Mouse (Mus musculus) limb, embryonic 13.5 days (tissue): ENCODE results near the gene Zfp91. TPM values are rescaled to one million over a fixed set of nuclear protein-coding genes. Genes with fewer than 3 reads are reported as not detected.

Experiments used
- ATAC-seq: fragments of 200-750 bp; cut with Nextera tagmentation; 2 replicates; pipeline ENCODE4 v1.8.0; 2017; ENCODE audit warnings: low read depth, moderate number of reproducible peaks, moderate TSS enrichment; ENCODE audit not compliant: low FRiP score
- H3K27ac ChIP-seq: fragments of 300-500 bp; sonication (generic); 2 replicates; pipeline ENCODE4 v1.5.1; 2015; ENCODE audit warnings: inconsistent platforms, mild to moderate bottlenecking, moderate library complexity
- H3K27me3 ChIP-seq: fragments of 300-500 bp; sonication (generic); 2 replicates; pipeline ENCODE4 v1.6.1; 2015; ENCODE audit warnings: mild to moderate bottlenecking, inconsistent platforms
- H3K36me3 ChIP-seq: fragments of 300-500 bp; sonication (generic); 2 replicates; pipeline ENCODE4 v1.6.1; 2015; ENCODE audit warnings: inconsistent platforms, mild to moderate bottlenecking, moderate library complexity
- H3K4me1 ChIP-seq: fragments of 300-500 bp; sonication (generic); 2 replicates; pipeline ENCODE4 v1.6.1; 2015; ENCODE audit warnings: inconsistent platforms
- H3K4me2 ChIP-seq: fragments of 300-500 bp; sonication (generic); replicated peaks from 2 replicates; pipeline ENCODE4 v1.6.1; 2015; ENCODE audit warnings: inconsistent platforms, mild to moderate bottlenecking, moderate library complexity
- H3K4me3 ChIP-seq: fragments of 300-500 bp; sonication (generic); 2 replicates; pipeline ENCODE4 v1.5.1; 2015; ENCODE audit warnings: moderate library complexity, mild to moderate bottlenecking, inconsistent platforms
- H3K9ac ChIP-seq: fragments of 300-500 bp; sonication (generic); 2 replicates; pipeline ENCODE4 v1.6.1; 2015; ENCODE audit warnings: mild to moderate bottlenecking, inconsistent platforms
- H3K9me3 ChIP-seq: fragments of 300-500 bp; sonication (generic); 2 replicates; pipeline ENCODE4 v1.6.1; 2016; ENCODE audit warnings: inconsistent platforms
- WGBS: fragments of 180-500 bp; shearing (Covaris S2); methylation state at CpG from one replicate; pipeline ENCODE4 v1.1.7; 2015; 5-methylcytosine and 5-hydroxymethylcytosine counted together
- polyA plus RNA-seq: library from polyadenylated mRNA; unstranded; fragments of >200 nt; fragmentation: Nextera tagmentation; extraction: Ambion mirVana; gene quantifications from 2 replicates; pipeline ENCODE4 v1.2.1, GENCODE M21; 2015

Gene Zfp91
- polyA plus RNA-seq, 1 experiment from 2014 or later, result 13.5 TPM

- H3K27me3 ChIP-seq, result no peaks in the 10 kb centered on the region
- H3K4me3 ChIP-seq, result no peak overlapping the region
- ATAC-seq, result no peak
- H3K9ac ChIP-seq, result no peak overlapping the region
- H3K4me2 ChIP-seq, result no peak overlapping the region
- WGBS, result 47% methylated on average over 2 of the region's 2 CpGs
- no peaks in the 10 kb centered on the region for H3K36me3 ChIP-seq
- H3K4me1 ChIP-seq, result peaks cover 16% of the 10 kb centered on the region
- no peak overlapping the region for H3K27ac ChIP-seq
- no peaks in the 10 kb centered on the region for H3K9me3 ChIP-seq
These were observed 9.0 kb downstream of the Zfp91 start for GRCm38 (mm10) chr19:12786803-12787395.

DNA sequence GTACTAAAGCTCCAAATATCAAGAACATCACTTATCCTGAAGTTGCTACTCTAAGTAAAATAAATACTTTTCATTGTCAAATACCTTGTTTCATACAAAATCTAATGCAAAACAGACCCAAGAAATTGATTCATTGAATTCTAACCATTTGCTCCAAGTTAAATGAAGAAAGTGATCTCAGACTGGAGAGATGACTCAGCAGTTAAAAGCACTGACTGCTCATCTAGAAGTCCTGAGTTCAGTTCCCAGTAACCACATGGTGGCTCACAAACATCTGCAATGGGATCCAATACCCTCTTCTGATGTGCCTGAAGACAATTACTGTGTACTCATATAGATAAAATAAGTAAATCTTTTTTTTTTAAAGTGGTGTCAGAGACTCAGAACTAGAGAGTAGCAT, 15.5 kb downstream of the Zfp91 start:
- Histone ChIP-seq H3K27ac (no peak overlapping the region), H3K4me3 (no peak overlapping the region), H3K4me1 (no peaks in the 10 kb centered on the region), H3K27me3 (no peaks in the 10 kb centered on the region), H3K4me2 (no peak overlapping the region), H3K36me3 (peaks cover 15% of the 10 kb centered on the region), H3K9ac (no peak overlapping the region), H3K9me3 (no peaks in the 10 kb centered on the region)
- no peak for ATAC-seq

DNA sequence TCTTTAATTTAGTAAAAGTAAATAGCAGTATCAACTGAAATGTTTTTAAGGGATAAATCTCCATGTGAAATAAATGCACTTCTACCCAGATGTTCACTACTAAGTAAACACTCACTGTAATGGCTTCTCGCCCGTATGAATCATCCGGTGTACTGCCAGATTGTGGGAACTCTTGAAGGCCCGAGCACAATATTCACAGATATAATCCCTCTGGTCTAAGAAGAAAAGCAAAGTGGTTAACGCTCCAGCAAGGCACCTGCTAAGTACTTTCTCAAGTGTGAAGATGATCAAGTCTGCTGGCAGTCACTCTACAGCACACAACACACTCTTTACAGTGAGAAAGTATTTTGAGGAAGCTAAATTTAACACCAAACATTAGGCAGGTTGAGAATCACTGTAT, 25.0 kb downstream of the Zfp91 start:
- H3K4me2 ChIP-seq, result no peak overlapping the region
- no peak overlapping the region for H3K27ac ChIP-seq
- H3K36me3 ChIP-seq, result peaks cover 50% of the 10 kb centered on the region
- no peak overlapping the region for H3K9ac ChIP-seq
- 86% methylated on average over 5 of the region's 5 CpGs for WGBS
- ATAC-seq, result no peak
- no peaks in the 10 kb centered on the region for H3K4me1 ChIP-seq
- no peaks in the 10 kb centered on the region for H3K9me3 ChIP-seq
- H3K4me3 ChIP-seq, result no peak overlapping the region
- H3K27me3 ChIP-seq, result no peaks in the 10 kb centered on the region

GRCm38 (mm10) chr19:12765308-12765707, 30.6 kb downstream of the Zfp91 start, which contains the start of gene Cntf:
TSS of gene Cntf (minus strand) at chr19:12765632.
- Histone ChIP-seq H3K4me1 (no peaks in the 10 kb centered on the region), H3K27ac (no peak within 1 kb of the TSS), H3K9ac (no peak within 1 kb of the TSS), H3K36me3 (peaks cover 67% of the 10 kb centered on the region), H3K4me2 (no peak within 1 kb of the TSS), H3K27me3 (no peaks in the 10 kb centered on the region), H3K4me3 (no peak within 1 kb of the TSS), H3K9me3 (no peaks in the 10 kb centered on the region)
- 62% methylated on average over 7 of the region's 7 CpGs for WGBS
- no peak for ATAC-seq

DNA sequence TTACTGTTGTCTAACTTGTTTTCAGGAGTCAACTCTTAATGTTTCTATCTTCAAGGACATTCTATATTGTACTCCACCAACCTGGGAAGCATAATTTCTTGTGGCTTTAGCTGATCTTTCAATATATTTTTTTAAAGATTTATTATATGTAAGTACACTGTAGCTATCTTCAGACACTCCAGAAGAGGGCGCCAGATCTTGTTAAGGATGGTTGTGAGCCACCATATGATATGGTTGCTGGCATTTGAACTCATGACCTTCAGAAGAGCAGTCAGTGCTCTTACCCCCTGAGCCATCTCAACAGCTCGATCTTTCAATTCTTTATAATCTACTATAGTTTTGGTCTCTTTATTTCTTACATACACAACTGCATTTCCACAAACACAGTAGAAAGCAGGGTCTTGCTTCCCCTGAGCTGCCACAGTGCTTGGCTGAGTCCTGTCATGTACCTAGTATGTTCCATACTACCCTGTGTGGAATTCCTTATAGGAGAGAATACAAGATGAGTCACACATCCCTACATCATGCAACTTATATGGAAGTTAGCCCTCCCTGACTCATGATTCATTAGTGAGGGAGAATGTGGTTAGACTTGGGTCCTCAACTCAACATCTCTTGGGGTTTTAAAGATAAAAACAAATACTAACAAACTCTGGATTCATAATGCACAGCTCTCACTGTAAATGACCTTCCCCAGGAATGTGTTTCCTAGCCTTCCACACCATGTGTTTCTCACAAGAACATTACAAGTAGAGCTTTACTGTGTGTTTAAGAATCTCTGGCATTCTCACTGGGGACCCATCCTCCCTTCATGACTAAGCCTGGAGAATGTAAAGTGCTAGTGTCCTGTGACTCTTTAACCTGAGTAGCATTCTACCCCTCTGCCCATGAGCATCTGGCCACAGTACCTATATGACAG, 33.5 kb downstream of the Zfp91 start:
- 69% methylated on average over 2 of the region's 2 CpGs for WGBS

DNA sequence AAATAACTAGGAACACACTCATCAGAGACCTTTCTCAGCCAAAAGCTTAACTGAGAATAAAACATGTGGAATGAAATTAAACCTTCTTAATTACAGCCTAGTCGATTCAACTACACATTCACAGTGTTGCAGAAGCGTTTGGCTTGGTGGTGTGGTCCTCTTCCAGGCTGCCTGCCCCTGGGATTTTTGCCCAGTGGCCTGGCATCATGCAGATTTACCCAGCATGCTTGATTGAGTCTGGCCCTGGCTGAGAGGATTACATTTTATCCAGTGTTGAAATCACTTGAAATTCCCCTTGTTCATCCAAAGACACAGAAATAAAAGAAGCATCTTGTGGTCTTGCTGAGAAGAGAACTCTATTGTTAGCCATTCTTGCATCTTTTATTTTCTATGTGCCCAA, 36.3 kb downstream of the Zfp91 start:
- peaks cover 28% of the 10 kb centered on the region for H3K36me3 ChIP-seq
- ATAC-seq, result no peak
- H3K9ac ChIP-seq, result no peak overlapping the region
- H3K4me3 ChIP-seq, result no peak overlapping the region
- H3K4me2 ChIP-seq, result no peak overlapping the region
- whole genome bisulfite sequencing, result 80% methylated on average over 2 of the region's 2 CpGs
- H3K27me3 ChIP-seq, result no peaks in the 10 kb centered on the region
- H3K4me1 ChIP-seq, result no peaks in the 10 kb centered on the region
- no peak overlapping the region for H3K27ac ChIP-seq
- no peaks in the 10 kb centered on the region for H3K9me3 ChIP-seq

More for the DNA sequence above, 33.5 kb downstream of the Zfp91 start:
- H3K27ac ChIP-seq, result no peak overlapping the region
- H3K9me3 ChIP-seq, result no peaks in the 10 kb centered on the region
- ATAC-seq, result no peak
- peaks cover 39% of the 10 kb centered on the region for H3K36me3 ChIP-seq
- no peak overlapping the region for H3K4me3 ChIP-seq
- no peak overlapping the region for H3K4me2 ChIP-seq
- no peaks in the 10 kb centered on the region for H3K27me3 ChIP-seq
- no peaks in the 10 kb centered on the region for H3K4me1 ChIP-seq
- H3K9ac ChIP-seq, result no peak overlapping the region

- no peak overlapping the region for H3K4me3 ChIP-seq
- 88% methylated on average over 1 of the region's 1 CpGs for WGBS
- no peak overlapping the region for H3K9ac ChIP-seq
These were observed 36.9 kb downstream of the Zfp91 start for GRCm38 (mm10) chr19:12758936-12759478.

GRCm38 (mm10) chr19:12756286-12756685, 39.6 kb downstream of the Zfp91 start:
- H3K4me3 ChIP-seq, result no peak overlapping the region
- no peaks in the 10 kb centered on the region for H3K27me3 ChIP-seq
- no peak overlapping the region for H3K9ac ChIP-seq
- 79% methylated on average over 3 of the region's 3 CpGs for WGBS
- no peaks in the 10 kb centered on the region for H3K9me3 ChIP-seq
- H3K4me2 ChIP-seq, result no peak overlapping the region
- no peaks in the 10 kb centered on the region for H3K36me3 ChIP-seq
- ATAC-seq, result no peak
- H3K27ac ChIP-seq, result no peak overlapping the region
- no peaks in the 10 kb centered on the region for H3K4me1 ChIP-seq

More at GRCm38 (mm10) chr19:12758936-12759478, 36.9 kb downstream of the Zfp91 start:
- ATAC-seq, result no peak
- Histone ChIP-seq H3K27ac (no peak overlapping the region), H3K36me3 (peaks cover 22% of the 10 kb centered on the region), H3K4me1 (no peaks in the 10 kb centered on the region), H3K9me3 (no peaks in the 10 kb centered on the region), H3K27me3 (no peaks in the 10 kb centered on the region), H3K4me2 (no peak overlapping the region)

- Histone ChIP-seq H3K9ac (no peak overlapping the region), H3K4me3 (no peak overlapping the region), H3K4me1 (no peaks in the 10 kb centered on the region), H3K36me3 (no peaks in the 10 kb centered on the region), H3K27me3 (no peaks in the 10 kb centered on the region), H3K4me2 (no peak overlapping the region), H3K27ac (no peak overlapping the region), H3K9me3 (no peaks in the 10 kb centered on the region)
- WGBS, result 89% methylated on average over 2 of the region's 2 CpGs
- no peak for ATAC-seq
These were observed 64.0 kb downstream of the Zfp91 start for GRCm38 (mm10) chr19:12731950-12732349.

GRCm38 (mm10) chr19:12731036-12731435, 64.9 kb downstream of the Zfp91 start:
- no peak overlapping the region for H3K27ac ChIP-seq
- no peak overlapping the region for H3K9ac ChIP-seq
- 65% methylated on average over 1 of the region's 1 CpGs for whole genome bisulfite sequencing
- H3K27me3 ChIP-seq, result no peaks in the 10 kb centered on the region
- no peak overlapping the region for H3K4me2 ChIP-seq
- ATAC-seq, result no peak
- no peak overlapping the region for H3K4me3 ChIP-seq
- H3K9me3 ChIP-seq, result no peaks in the 10 kb centered on the region
- H3K4me1 ChIP-seq, result no peaks in the 10 kb centered on the region
- H3K36me3 ChIP-seq, result no peaks in the 10 kb centered on the region

DNA sequence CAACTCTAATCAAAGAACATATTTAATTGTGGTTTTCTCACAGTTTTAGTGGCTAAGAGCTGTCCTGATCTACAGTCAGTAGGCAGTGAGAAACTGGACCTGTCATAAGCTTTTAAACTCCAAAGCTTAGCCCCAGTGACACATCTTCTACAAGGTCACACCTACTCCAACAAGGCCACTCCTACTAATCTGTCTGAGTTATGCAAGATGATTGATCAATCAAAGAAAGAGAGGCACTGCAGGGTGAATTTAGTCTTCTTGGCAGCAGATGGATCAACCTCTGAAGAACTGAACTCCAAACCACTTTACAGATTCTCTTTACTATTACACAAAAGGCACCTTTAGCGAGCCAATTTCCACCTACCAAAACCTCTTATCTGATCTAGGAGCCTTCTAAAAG, 70.1 kb downstream of the Zfp91 start:
- Histone ChIP-seq H3K36me3 (no peaks in the 10 kb centered on the region), H3K9me3 (no peaks in the 10 kb centered on the region), H3K4me1 (no peaks in the 10 kb centered on the region), H3K9ac (no peak overlapping the region), H3K27ac (no peak overlapping the region), H3K4me2 (no peak overlapping the region), H3K27me3 (no peaks in the 10 kb centered on the region), H3K4me3 (no peak overlapping the region)
- no peak for ATAC-seq
- 82% methylated on average over 1 of the region's 1 CpGs for WGBS

GRCm38 (mm10) chr19:12722308-12722707, 73.6 kb downstream of the Zfp91 start:
- H3K27ac ChIP-seq, result no peak overlapping the region
- no peak for ATAC-seq
- no peak overlapping the region for H3K9ac ChIP-seq
- H3K4me2 ChIP-seq, result no peak overlapping the region
- no peaks in the 10 kb centered on the region for H3K36me3 ChIP-seq
- no peaks in the 10 kb centered on the region for H3K27me3 ChIP-seq
- no peaks in the 10 kb centered on the region for H3K9me3 ChIP-seq
- 69% methylated on average over 2 of the region's 3 CpGs for WGBS
- H3K4me1 ChIP-seq, result no peaks in the 10 kb centered on the region
- no peak overlapping the region for H3K4me3 ChIP-seq
